Mouse (Mus musculus): Measurements from ENCODE around the gene Gadd45g.

GRCm38 (mm10) chr13:51880019-51880418 is 33.5 kb downstream of the Gadd45g start:
- TF ChIP-seq CEBPB (IDR thresholded peaks at IDR 0.05; ENCODE audit: insufficient read depth, poor library complexity, severe bottlenecking) (no peak), TCF12 (IDR thresholded peaks at IDR 0.05; ENCODE audit: insufficient read depth, poor library complexity, severe bottlenecking) (peak; percentile 34)

Data from myocyte (in vitro differentiated cells).